Mouse (Mus musculus): ENCODE measurements around the gene Map3k3.
"Not testable (repeated sequence)": the region's sequence is repeated elsewhere in the genome, so short reads cannot be mapped to it uniquely, and the experiment has no call there.

The Map3k3 gene

GRCm38 (mm10) chr11:106192241-106192640 lies 107.8 kb downstream of the Map3k3 start:
- no peak for DNase-seq (ENCODE audit: low read depth in 1 of 2, low spot score in 2 of 2)

- DNase-seq (ENCODE audit: low read depth in 1 of 2, low spot score in 2 of 2) = no peak
Measured at GRCm38 (mm10) chr11:106192657-106193370, 108.4 kb downstream of the Map3k3 start.

- DNase-seq (ENCODE audit: low read depth in 1 of 2, low spot score in 2 of 2) = peak; percentile 89 to 94
Measured at GRCm38 (mm10) chr11:106193371-106194154, 109.2 kb downstream of the Map3k3 start.

GRCm38 (mm10) chr11:106194155-106194541 lies 109.7 kb downstream of the Map3k3 start:
- no peak for DNase-seq (ENCODE audit: low read depth in 1 of 2, low spot score in 2 of 2)

- DNase-seq (ENCODE audit: low read depth in 1 of 2, low spot score in 2 of 2) = no peak
Measured at GRCm38 (mm10) chr11:106194891-106195290, 110.5 kb downstream of the Map3k3 start.

- DNase-seq (ENCODE audit: low read depth in 1 of 2, low spot score in 2 of 2) = no peak
Measured at GRCm38 (mm10) chr11:106195341-106195740, 110.9 kb downstream of the Map3k3 start.

- DNase-seq (ENCODE audit: low read depth in 1 of 2, low spot score in 2 of 2) = no peak
Measured at GRCm38 (mm10) chr11:106198277-106198676, 113.9 kb downstream of the Map3k3 start.

- not testable (repeated sequence) for DNase-seq (ENCODE audit: low read depth in 1 of 2, low spot score in 2 of 2)
Measured at GRCm38 (mm10) chr11:106199997-106200396, 115.6 kb downstream of the Map3k3 start.

- DNase-seq (ENCODE audit: low read depth in 1 of 2, low spot score in 2 of 2) = no peak
Measured at GRCm38 (mm10) chr11:106200756-106201155, 116.3 kb downstream of the Map3k3 start.

GRCm38 (mm10) chr11:106201337-106202122 lies 117.1 kb downstream of the Map3k3 start:
- no peak for DNase-seq (ENCODE audit: low read depth in 1 of 2, low spot score in 2 of 2)

- DNase-seq (ENCODE audit: low read depth in 1 of 2, low spot score in 2 of 2) = no peak
Measured at GRCm38 (mm10) chr11:106202123-106202465, 117.7 kb downstream of the Map3k3 start, which contains the start of gene Strada. Strada (minus strand) TSS chr11:106202168.
